Mouse (Mus musculus) fat pad, adult 2 months (tissue): ENCODE results near the gene Arhgef5.
"Not testable (repeated sequence)": the region's sequence is repeated elsewhere in the genome, so short reads cannot be mapped to it uniquely, and the experiment has no call there.

Experiments
- DNase-seq: peaks from one replicate; pipeline ENCODE4 v3.0.0-alpha.2; 2011; ENCODE audit warnings: low read depth, low spot score; ENCODE audit errors: extremely low read depth

Gene Arhgef5

DNA sequence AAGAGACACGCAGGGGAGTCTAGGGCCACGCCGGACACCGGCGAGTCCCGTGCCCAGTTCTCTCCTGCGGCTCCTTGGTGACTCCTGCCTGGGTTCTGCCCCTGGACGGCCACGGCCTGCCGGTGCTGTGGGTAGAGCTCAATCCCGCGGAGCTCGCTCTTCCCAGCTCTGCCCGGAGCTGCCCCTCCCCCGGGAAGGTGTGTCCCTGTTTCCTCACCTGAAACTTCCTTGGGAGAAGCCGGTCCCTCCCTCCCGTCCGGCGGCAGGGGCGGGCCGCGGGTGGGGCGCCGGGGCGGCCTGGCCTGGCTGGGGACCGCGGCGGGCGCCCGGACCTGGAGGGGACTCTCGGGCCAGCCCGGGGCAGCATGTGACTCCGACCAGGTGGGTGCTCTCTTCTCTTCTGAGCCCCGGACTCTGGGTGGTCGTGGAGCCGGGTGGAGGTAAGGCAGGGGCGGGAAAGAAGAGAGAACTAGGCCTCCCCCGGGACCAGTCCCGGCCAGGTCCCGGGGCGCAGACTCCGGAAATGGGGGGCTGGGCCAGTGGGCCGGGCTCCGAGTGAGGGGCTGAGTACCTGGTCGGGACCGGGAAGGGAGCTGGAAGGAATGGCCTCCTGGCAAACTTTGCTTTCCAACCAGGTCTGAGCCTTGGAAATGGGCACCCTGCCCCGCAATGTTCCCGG, at the start of gene Arhgef5:
Arhgef5 (plus strand) TSS at position 220 of the 679 bp plus-strand sequence.
- DNase-seq: no peak

DNA sequence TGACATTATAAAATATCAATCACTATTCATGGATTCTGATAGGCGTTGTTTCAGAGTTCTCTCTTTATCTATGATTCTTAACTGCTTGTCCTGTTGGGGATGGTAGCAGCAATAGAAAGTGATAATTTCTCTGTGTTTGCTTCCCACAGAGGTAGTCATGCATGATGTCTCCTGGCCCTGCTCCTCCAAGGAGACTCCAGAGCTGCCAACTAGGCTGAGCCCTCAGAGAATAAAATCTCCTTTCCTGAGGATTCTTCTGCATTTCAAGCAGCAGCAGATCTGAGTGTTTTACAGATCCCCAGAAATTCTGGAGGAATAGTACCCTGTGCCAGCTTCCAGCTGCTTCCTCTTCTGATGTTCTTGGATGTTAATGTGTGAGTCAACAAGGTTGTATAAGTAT, 34.1 kb upstream of the Arhgef5 start, which contains the start of gene Olfr47:
Olfr47 (plus strand) TSS at position 275 of the 400 bp plus-strand sequence.
- not testable (repeated sequence) for DNase-seq

DNA sequence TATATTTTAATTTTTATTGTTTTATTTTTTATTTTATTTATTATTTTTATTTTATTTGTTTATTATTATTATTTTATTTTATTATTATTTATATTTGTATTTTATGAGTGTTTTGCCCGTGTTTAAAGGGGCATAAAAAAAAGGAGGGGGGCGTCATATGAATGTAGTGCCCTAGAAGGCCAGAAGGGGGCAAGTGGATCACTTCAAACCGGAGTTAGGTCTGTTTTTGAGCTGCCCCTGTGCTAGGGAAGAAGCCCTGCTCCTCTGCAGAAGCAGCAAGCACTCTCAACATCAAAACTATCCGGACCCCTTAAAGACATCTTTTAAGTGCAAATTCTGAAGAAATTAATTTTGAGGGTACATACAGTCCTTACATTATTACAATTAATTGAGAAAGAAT, 23.3 kb upstream of the Arhgef5 start:
- DNase-seq: no peak

DNA sequence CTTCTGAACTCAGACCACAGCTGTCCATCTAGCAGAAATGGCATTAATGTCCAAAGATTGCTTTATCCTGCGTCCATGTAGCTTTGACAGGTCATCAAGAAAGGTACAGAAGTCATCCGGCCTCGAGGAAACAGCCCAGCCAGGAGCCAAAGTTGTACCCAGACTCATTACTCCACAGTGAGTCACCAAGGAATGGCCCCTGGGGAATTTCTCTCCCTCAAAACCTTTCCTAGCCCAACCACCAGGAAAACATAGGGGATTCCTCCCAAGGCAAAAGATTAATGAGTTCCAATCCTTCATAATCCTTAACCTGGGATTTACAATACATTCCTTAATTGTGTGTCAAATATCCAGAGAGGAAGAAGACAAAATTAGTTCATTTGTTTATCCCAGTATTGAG, 18.0 kb upstream of the Arhgef5 start:
- no peak for DNase-seq

DNA sequence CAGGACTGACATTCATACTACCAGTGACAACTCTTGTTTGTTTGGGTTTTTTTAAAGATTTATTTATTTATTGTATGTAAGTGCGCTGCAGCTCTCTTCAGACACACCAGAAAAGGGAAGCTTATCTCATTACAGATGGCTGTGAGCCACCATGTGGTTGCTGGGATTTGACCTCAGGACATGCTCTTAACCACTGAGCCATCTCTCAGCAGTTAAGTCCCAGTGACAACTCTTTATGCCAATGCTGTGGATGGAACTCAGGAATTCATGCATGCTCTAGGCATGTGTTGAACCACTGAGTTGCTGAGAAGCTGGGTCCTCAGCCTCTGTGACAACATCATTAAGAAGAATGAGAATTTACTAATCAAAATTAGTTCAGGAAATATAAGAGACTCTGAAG, 12.4 kb upstream of the Arhgef5 start:
- DNase-seq: no peak

DNA sequence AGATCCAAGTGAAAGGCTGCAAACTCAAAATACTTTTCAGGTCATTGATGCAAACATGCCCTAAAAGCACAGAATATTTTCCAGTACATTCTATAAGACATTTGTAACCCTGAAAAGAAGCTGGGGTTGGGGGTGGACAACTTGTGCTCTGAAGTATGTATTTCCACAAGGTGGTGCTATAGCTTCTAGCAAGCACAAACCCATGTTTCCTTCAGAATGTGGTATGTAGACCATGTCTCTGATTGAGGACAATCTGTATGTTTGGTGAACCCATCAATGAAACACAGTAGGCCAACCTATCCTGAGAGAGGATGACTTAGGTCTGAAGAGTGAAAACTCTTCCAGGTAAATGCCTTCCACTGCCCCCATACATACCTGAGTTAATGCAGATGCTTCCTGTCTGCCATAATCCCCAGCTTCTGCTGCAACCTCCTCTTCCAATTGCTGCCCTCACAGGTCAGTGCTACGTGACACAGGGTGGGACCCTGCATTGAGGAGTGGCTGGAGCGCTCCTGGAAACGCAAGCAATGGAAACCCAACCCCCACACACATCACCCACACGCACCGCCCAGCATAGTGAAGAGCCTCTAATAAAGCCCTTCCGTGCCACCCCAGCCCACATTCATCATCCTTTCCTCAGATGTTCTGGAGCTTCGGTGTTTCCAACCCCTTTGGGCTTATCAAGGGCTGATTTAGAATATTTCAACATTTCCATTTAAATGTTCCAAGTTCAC, 11.0 kb upstream of the Arhgef5 start:
- no peak for DNase-seq

DNA sequence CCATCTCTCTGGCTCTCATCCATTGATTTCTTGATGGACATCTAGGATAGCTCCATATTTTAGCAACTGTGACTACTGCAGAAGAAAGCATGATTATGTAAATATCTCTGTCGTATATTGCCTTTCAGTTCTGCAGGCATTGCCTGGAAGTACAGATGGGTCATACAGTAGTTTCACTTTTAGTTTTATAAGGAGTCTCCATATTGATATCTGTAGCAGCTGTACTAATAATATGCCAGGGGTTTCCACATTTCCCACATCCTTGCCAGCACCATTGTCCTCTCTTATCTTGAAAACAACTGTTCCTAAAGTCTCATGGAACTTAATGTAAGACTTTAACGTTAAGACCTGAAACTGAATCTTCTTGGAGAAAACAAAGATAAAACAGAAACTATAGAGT, 4.6 kb upstream of the Arhgef5 start:
- no peak for DNase-seq

- no peak for DNase-seq
Measured at GRCm38 (mm10) chr6:43266356-43266755, 974 bp downstream of the Arhgef5 start.

- no peak for DNase-seq
Measured at GRCm38 (mm10) chr6:43272597-43272996, 7.2 kb downstream of the Arhgef5 start.

DNA sequence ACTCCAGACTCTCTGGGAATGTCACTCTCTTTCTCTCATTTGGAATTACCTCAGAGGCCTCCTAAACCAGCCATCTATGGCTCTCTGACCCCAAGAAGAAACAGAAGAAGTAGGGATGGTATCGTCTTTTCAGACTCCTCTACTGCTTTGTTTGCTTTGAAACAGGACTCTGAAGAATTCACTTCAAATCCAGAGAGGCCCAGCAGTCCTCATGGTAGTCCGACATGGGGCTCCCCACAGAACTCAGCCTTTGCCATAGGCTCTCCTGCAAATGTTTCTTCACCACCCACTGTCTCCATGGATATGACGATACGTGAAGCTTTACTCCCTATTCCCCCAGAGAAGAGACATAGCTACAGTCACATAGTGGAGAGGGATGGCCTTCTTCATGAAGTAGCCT, 8.7 kb downstream of the Arhgef5 start:
- DNase-seq: no peak

DNA sequence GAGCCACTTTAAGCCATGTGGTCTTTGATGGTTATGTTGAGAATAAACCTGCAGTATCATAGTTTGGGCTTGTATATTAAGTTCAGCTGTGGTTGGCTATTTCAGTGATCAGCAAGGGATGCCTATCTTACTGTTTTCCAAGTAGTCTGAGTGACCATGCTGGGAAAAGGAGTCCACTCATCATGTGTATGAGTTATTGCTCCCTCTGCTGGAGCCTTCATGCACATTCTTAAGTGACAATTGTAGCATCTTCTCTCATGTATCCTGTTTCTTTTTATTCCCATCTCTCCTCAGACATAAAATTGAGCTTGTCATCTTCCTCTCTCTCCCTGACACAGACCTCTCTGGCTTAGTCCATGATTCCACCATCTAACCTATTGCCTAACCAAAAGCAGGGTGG, 12.9 kb downstream of the Arhgef5 start:
- no peak for DNase-seq

DNA sequence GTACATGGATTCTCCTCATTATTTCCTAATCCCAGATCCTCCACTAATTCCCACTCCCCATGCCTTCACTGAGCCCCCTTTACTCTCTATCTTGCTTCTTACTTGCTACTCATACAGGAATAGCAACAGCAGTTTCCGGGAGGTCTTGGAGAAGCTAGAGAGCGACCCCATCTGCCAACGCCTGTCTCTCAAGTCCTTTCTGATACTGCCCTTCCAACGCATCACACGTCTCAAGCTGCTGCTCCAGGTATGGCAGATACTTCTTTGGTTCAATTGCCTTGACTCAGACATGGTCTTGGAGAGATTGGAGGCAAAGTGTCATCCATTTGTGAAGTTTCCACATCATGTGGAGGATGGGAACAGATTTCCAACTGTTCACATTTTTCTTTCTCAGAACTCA, 15.1 kb downstream of the Arhgef5 start:
- no peak for DNase-seq

- no peak for DNase-seq
Measured at GRCm38 (mm10) chr6:43292041-43292440, 26.7 kb downstream of the Arhgef5 start.

DNA sequence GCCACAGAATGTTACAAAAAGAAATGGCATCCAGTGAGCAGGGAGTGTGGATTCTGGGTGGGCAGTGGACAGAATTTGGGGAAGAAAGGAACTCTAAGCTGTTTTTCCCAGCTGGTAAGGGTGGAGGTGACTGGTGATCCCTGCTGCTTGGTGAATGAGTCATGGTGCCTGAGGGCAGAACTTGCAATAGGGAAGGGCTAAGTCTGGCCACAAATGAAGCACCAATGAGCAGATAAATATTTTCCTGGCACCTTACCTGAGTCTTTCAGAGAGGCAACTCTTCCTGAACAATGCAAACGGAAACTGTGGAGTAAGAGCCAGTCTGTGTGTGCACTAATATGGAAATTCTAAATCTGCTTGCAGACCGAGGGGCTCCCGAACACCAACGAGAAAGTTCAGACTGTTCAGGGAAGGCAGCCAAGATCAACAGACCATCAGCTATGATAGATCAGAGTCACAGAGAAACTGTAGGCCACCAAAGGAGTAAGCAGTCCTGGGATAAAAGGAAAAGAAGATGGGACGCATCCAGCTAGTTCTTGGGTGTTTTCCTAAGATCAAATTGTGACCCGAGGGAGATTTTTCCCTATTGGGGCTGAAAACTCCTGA, 27.2 kb downstream of the Arhgef5 start:
- DNase-seq: peak; percentile 66

DNA sequence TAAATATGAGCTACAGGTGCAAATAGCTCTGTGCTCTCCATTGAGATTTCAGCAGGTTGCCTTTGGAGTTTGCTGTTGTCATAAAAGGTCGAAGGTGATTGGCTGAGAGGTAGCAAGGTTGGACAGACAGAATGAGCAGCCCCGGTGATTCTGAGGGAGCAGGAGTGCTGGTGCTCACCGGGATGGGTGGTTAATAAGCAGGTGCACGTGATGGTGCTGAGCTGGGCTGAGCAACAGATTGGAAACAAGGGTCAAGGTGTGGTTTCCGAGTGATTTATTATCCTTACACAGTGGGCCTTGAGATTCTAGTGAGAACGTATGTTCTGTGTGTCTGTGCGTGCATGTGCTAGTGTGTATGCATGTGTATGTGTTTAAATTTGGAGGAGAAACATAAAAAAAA, 27.8 kb downstream of the Arhgef5 start:
- no peak for DNase-seq

- DNase-seq: no peak
Measured at GRCm38 (mm10) chr6:43295908-43296307, 30.5 kb downstream of the Arhgef5 start.

DNA sequence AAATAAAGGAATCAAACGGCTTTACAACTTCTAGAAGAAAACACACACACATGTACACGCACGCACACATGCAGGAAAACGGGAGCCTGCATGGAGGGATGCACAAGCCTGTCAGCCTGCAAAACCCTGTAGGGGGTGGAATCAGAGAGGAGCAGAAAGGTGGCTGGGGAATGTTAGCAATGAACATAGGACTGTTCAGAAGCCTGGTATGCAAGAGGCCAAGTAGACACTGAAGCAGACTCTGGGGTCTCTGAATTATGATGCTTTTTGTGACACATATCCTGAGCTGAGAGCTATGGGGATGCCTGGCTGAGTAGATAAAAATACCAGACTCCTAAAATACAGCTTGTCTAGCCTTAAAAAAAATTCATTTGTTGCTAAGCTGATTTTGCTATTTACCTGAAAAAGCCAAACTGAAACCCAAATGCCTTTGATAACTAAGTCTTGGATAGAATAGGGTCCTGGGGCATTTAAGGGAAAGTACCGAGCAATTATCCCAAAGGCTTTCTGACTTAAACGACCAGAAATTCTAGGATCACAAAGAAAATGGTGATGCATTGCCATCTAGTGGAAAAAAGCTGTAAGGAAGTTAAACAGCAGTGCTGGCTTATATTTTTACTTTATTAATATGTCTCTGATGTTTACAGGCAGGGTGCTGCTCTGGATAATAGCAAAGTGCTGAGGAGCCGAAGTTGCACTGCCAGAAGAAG, 31.6 kb downstream of the Arhgef5 start:
- no peak for DNase-seq

DNA sequence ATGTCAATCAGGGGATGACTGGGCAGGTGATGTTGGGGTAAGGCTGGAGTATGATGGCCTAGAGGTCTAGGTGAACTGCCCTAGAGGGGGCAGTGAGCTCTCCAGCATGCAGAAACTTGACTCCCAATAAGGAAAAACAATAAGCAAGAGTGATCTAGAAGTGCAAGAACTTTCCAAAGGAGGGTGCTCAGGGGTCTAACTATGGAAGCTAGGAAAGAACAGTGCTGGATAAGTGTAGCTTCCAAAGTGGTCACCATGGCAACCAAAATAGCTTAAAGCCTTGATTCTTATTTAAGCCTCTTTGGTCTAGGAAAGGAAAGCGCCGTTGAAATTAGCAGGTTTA, 32.1 kb downstream of the Arhgef5 start:
- DNase-seq: no peak

DNA sequence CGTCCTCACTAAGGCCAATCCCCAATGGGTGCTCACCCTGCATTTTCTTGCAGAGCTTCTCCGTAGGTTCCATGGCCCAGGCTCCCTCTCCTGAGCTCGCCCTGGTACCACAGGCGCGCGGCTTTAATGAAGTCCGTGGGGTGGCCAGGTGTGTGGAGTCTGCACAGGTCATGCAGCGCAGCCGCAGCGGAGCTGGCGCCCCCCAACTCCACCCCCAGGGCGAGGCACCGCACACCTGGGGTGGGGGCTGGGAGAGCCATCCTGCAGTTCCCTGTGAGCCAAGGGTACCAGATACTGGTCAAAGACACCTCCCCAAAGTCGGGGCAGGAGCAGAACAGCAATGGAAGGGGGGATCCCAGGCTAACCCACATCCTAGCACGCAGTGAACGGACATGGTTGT, 44.1 kb downstream of the Arhgef5 start, which contains the start of gene Nobox:
Nobox (minus strand) TSS at position 101 of the 400 bp plus-strand sequence.
- no peak for DNase-seq

GRCm38 (mm10) chr6:43310071-43310470, 44.7 kb downstream of the Arhgef5 start:
- DNase-seq: no peak

DNA sequence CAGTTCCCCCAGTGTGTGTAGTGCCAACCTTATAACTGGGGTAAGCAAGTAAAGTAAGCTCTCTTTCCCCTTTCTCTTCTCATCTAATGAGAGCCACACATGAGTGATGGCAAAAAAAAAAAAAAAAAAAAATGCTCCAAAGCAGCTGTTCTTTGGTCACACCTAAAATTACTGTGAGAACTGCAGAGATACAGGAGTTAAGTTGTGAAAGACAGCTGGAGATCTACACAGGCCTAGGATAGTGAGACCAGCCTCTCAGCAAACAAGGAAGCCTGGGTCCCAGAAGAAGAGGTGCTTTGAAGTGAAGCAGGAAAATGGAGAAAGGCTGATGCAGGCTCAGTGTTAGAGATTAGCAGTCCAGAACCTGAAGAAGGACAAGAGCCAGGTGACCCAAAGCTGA, 47.2 kb downstream of the Arhgef5 start:
- DNase-seq: no peak
